Mouse (Mus musculus) lung, postnatal 36 days (tissue): Measurements from ENCODE around the gene Gm49721.
"Not testable (repeated sequence)": the region's sequence is repeated elsewhere in the genome, so short reads cannot be mapped to it uniquely, and the experiment has no call there.

Source experiments
- DNase-seq: peaks from one replicate; pipeline ENCODE4 v3.0.0; 2022; ENCODE audit warnings: mixed read lengths

Gene Gm49721

GRCm38 (mm10) chr17:6978287-6979248 lies at the start of gene Gm49721:
Gene Gm49721 (plus strand): TSS chr17:6978904.
- peak; percentile 79 for DNase-seq

GRCm38 (mm10) chr17:6931625-6932024 lies 47.1 kb upstream of the Gm49721 start:
- DNase-seq, result not testable (repeated sequence)

- not testable (repeated sequence) for DNase-seq
Observed at GRCm38 (mm10) chr17:6942560-6942959, 36.1 kb upstream of the Gm49721 start.

GRCm38 (mm10) chr17:6947637-6947983 lies 31.1 kb upstream of the Gm49721 start:
- not testable (repeated sequence) for DNase-seq

GRCm38 (mm10) chr17:6947984-6948768 lies 30.5 kb upstream of the Gm49721 start, which contains the start of gene Rsph3b:
Gene Rsph3b (minus strand): TSS chr17:6948682.
- DNase-seq, result peak; percentile 89

GRCm38 (mm10) chr17:6948769-6949228 lies 29.9 kb upstream of the Gm49721 start:
- DNase-seq, result not testable (repeated sequence)

GRCm38 (mm10) chr17:6958881-6959280 lies 19.8 kb upstream of the Gm49721 start:
- not testable (repeated sequence) for DNase-seq

- DNase-seq, result not testable (repeated sequence)
Observed at GRCm38 (mm10) chr17:6959543-6960259, 19.0 kb upstream of the Gm49721 start.

- not testable (repeated sequence) for DNase-seq
Observed at GRCm38 (mm10) chr17:6960349-6960748, 18.4 kb upstream of the Gm49721 start.

- not testable (repeated sequence) for DNase-seq
Observed at GRCm38 (mm10) chr17:6960776-6961175, 17.9 kb upstream of the Gm49721 start, which contains the start of gene Tagap1. Gene Tagap1 (minus strand): TSS chr17:6961156.

- not testable (repeated sequence) for DNase-seq
Observed at GRCm38 (mm10) chr17:6961181-6962000, 17.3 kb upstream of the Gm49721 start.

- DNase-seq, result not testable (repeated sequence)
Observed at GRCm38 (mm10) chr17:6962339-6962738, 16.4 kb upstream of the Gm49721 start.

- not testable (repeated sequence) for DNase-seq
Observed at GRCm38 (mm10) chr17:6962936-6963335, 15.8 kb upstream of the Gm49721 start.

- peak; percentile 49 for DNase-seq
Observed at GRCm38 (mm10) chr17:6965364-6965763, 13.3 kb upstream of the Gm49721 start.

- not testable (repeated sequence) for DNase-seq
Observed at GRCm38 (mm10) chr17:6967673-6968072, 11.0 kb upstream of the Gm49721 start.

- DNase-seq, result not testable (repeated sequence)
Observed at GRCm38 (mm10) chr17:6970334-6970733, 8.4 kb upstream of the Gm49721 start, which contains the start of gene Rnaset2b. Gene Rnaset2b (plus strand): TSS chr17:6970634.

- not testable (repeated sequence) for DNase-seq
Observed at GRCm38 (mm10) chr17:6971238-6971637, 7.5 kb upstream of the Gm49721 start.

- DNase-seq, result not testable (repeated sequence)
Observed at GRCm38 (mm10) chr17:6972836-6973396, 5.8 kb upstream of the Gm49721 start.

- not testable (repeated sequence) for DNase-seq
Observed at GRCm38 (mm10) chr17:6974985-6975384, 3.7 kb upstream of the Gm49721 start.

- not testable (repeated sequence) for DNase-seq
Observed at GRCm38 (mm10) chr17:6979380-6979779, 676 bp downstream of the Gm49721 start.

GRCm38 (mm10) chr17:6980144-6980543 lies 1.4 kb downstream of the Gm49721 start:
- not testable (repeated sequence) for DNase-seq
